Mouse (Mus musculus) cerebellum, adult 2 months (tissue): Measurements from ENCODE around the gene Gjc2.

Experiments used
- CTCF ChIP-seq: fragments of 200-500 bp; IDR thresholded peaks from 2 replicates; pipeline ENCODE4 v1.5.1; 2011; ENCODE audit warnings: low read depth, mild to moderate bottlenecking, control low read depth, low read length, moderate library complexity, borderline replicate concordance; ENCODE audit not compliant: insufficient read depth
- POLR2A ChIP-seq: fragments of 200-500 bp; IDR thresholded peaks from 2 replicates; pipeline ENCODE4 v1.6.1; 2011; ENCODE audit warnings: low read length, control low read depth, borderline replicate concordance; ENCODE audit not compliant: insufficient read depth

GRCm38 (mm10) chr11:59196230-59196629 lies 13.2 kb upstream of the Gjc2 start:
- TF ChIP-seq POLR2A (no peak), CTCF (no peak)
